Mouse (Mus musculus): Measurements from ENCODE around the gene Plscr5. TPM values are rescaled to one million over a fixed set of nuclear protein-coding genes. Genes with fewer than 3 reads are reported as not detected.

Plscr5 gene
- not detected in 2 replicates for total RNA-seq (2023)

DNA sequence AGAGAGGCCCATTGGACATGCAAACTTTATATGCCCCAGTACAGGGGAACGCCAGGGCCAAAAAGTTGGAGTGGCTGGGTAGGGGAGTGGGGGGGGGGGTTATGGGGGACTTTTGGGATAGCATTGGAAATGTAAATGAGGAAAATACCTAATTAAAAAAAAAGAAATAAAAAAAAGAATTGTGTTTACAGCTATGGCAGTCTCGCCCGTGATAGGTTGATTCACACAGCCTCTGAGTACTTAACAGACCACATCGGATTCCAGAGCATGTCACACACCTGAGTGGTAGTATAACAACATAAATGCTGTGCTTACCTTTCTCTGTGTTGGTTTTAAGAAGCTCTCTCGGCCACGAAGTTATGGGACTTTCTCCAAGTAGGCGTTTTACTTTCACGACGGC, at the start of gene Plscr5:
Gene Plscr5, plus strand, starts transcription at position 301 of the 400 bp plus-strand sequence.

DNA sequence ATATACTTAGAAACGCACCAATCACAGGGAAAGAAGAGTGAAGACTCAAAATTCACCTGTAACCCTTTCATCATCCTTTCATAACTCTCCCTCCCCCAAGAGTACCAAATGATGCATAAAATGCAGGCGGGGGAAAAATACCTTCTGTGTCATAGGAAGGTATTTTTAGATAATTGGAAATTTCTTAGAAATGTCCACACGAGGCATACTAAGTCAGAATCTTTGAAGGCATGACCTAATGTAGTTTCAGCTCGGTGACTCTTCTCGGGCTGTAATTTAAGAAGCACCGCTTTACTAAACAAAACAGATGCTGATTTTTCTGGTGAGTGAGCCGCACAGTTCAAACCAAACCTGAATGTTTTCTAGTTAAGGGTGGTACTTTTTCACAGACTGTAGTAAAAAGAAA, 56.7 kb downstream of the Plscr5 start, which contains the start of gene Plscr1:
Gene Plscr1, plus strand, starts transcription at position 304 of the 406 bp plus-strand sequence.

Other genes starting within 250 kb of the Plscr5 start
- 101 and 113 TPM in 2 replicates for gene Plscr1, start 56.8 kb downstream of the Plscr5 start, total RNA-seq (2023)
- 0.20 and 1.8 TPM in 2 replicates for gene Plscr2, start 82.7 kb downstream of the Plscr5 start, total RNA-seq (2023)
- 0.73 TPM in 1 of 2 replicates, not detected in the other for gene 1700057G04Rik, start 116.4 kb downstream of the Plscr5 start, total RNA-seq (2023)

Measured in neutrophil, adult 65 days (primary cell).